In genomic region chr10:60279941-60280301, GRCm38 (mm10) we compare ENCODE assay signal across 8 mouse cellular contexts. TPM values are rescaled to one million over a fixed set of nuclear protein-coding genes. Genes with fewer than 3 reads are reported as not detected.
DNase-seq lines count a peak whose midpoint lies in the region; ATAC-seq lines count a peak whose summit lies in the region.

No protein-coding gene starts in this region.

- H3K9me3 ChIP-seq in heart, embryonic 10.5 days: no peaks in the 10 kb centered on the region
- H3K9me3 ChIP-seq in forebrain, embryonic 14.5 days (replicated peaks; ENCODE audit: control insufficient read depth, low read length): no peaks in the 10 kb centered on the region
- H3K9me3 ChIP-seq in hindbrain, embryonic 14.5 days (ENCODE audit: control insufficient read depth, low read length): no peaks in the 10 kb centered on the region
- H3K9me3 ChIP-seq in neural tube, embryonic 13.5 days: no peaks in the 10 kb centered on the region

- DNase-seq in heart, adult 11 months: peak; percentile 98
- no peak for DNase-seq in heart, embryonic 10.5 days (ENCODE audit: low spot score)
- DNase-seq in MN1 (ENCODE audit: low spot score): peak; percentile 64
- peak; percentile 31 for DNase-seq in forebrain, embryonic 14.5 days (ENCODE audit: low spot score)
- no peak for DNase-seq in hindbrain, embryonic 14.5 days (ENCODE audit: low spot score)
- peak; percentile 53 to 83 for DNase-seq in left cerebral cortex, postnatal 10 days (ENCODE audit: extremely low spot score in 1 of 2, low spot score in 2 of 2)

- peak overlapping the region; percentile 7; the same call in 1 of the 2 replicates for H3K9ac ChIP-seq in forebrain, embryonic 14.5 days (ENCODE audit: low read length)
- H3K9ac ChIP-seq in hindbrain, embryonic 14.5 days: 0 out of 2 replicates have a peak overlapping the region, but pooled peaks have one; percentile 29
- peak overlapping the region; percentile 93; the same call in 1 of the 2 replicates for H3K9ac ChIP-seq in neural tube, embryonic 13.5 days

- no peak overlapping the region for H3K27ac ChIP-seq in heart, embryonic 10.5 days
- H3K27ac ChIP-seq in forebrain, embryonic 14.5 days (ENCODE audit: low read depth, low read length): no peak overlapping the region
- 0 out of 2 replicates have a peak overlapping the region, but pooled peaks have one; percentile 26 for H3K27ac ChIP-seq in hindbrain, embryonic 14.5 days
- no peak overlapping the region; the same call in 1 of the 2 replicates for H3K27ac ChIP-seq in neural tube, embryonic 13.5 days (replicated peaks)

- ATAC-seq in forebrain, embryonic 14.5 days: no peak
- no peak for ATAC-seq in hindbrain, embryonic 14.5 days (ENCODE audit: low FRiP score)
- ATAC-seq in neural tube, embryonic 13.5 days (ENCODE audit: low read depth): no peak
- ATAC-seq in megakaryocyte-erythroid progenitor cell, adult 5-6 weeks (replicated peaks; ENCODE audit: low FRiP score, low TSS enrichment, poor library complexity, severe bottlenecking): no peak

- peaks cover 4% of the 10 kb centered on the region; the same call in 1 of the 2 replicates for H3K36me3 ChIP-seq in heart, embryonic 10.5 days
- no peaks in the 10 kb centered on the region for H3K36me3 ChIP-seq in forebrain, embryonic 14.5 days (ENCODE audit: control insufficient read depth, insufficient read depth, low read length)
- no peaks in the 10 kb centered on the region for H3K36me3 ChIP-seq in hindbrain, embryonic 14.5 days (replicated peaks; ENCODE audit: control insufficient read depth, insufficient read depth)
- H3K36me3 ChIP-seq in neural tube, embryonic 13.5 days: peaks cover 3% of the 10 kb centered on the region; the same call in 1 of the 2 replicates

- no peaks in the 10 kb centered on the region for H3K27me3 ChIP-seq in heart, embryonic 10.5 days (ENCODE audit: insufficient read depth, poor library complexity, severe bottlenecking)
- no peaks in the 10 kb centered on the region for H3K27me3 ChIP-seq in forebrain, embryonic 14.5 days (replicated peaks; ENCODE audit: control insufficient read depth, insufficient read depth, low read length)
- H3K27me3 ChIP-seq in hindbrain, embryonic 14.5 days (ENCODE audit: control insufficient read depth, insufficient read depth, low read length): no peaks in the 10 kb centered on the region
- no peaks in the 10 kb centered on the region for H3K27me3 ChIP-seq in neural tube, embryonic 13.5 days

- H3K4me2 ChIP-seq in forebrain, embryonic 14.5 days (ENCODE audit: low read length): peak overlapping the region; percentile 77
- peak overlapping the region; percentile 77 for H3K4me2 ChIP-seq in hindbrain, embryonic 14.5 days (replicated peaks)
- peak overlapping the region; percentile 84 for H3K4me2 ChIP-seq in neural tube, embryonic 13.5 days

- 88% methylated on average over 9 of the region's 9 CpGs for WGBS in heart, embryonic 10.5 days
- WGBS in forebrain, embryonic 14.5 days: 72% methylated on average over 9 of the region's 9 CpGs
- 82% methylated on average over 9 of the region's 9 CpGs for WGBS in hindbrain, embryonic 14.5 days
- 78% methylated on average over 9 of the region's 9 CpGs for WGBS in neural tube, embryonic 13.5 days

- H3K4me1 ChIP-seq in heart, embryonic 10.5 days: peaks cover 52% of the 10 kb centered on the region
- H3K4me1 ChIP-seq in forebrain, embryonic 14.5 days (ENCODE audit: control insufficient read depth, insufficient read depth, low read length): peaks cover 49% of the 10 kb centered on the region
- H3K4me1 ChIP-seq in hindbrain, embryonic 14.5 days (replicated peaks; ENCODE audit: control insufficient read depth, insufficient read depth, low read length): peaks cover 65% of the 10 kb centered on the region
- H3K4me1 ChIP-seq in neural tube, embryonic 13.5 days (replicated peaks): peaks cover 73% of the 10 kb centered on the region

- intact Hi-C loops in left cerebral cortex, postnatal 10 days (cut with DNase I): no loop called here

- H3K4me3 ChIP-seq in heart, embryonic 10.5 days: no peak overlapping the region
- H3K4me3 ChIP-seq in forebrain, embryonic 14.5 days (ENCODE audit: low read depth, low read length): no peak overlapping the region
- no peak overlapping the region for H3K4me3 ChIP-seq in hindbrain, embryonic 14.5 days (replicated peaks; ENCODE audit: low read length)
- H3K4me3 ChIP-seq in neural tube, embryonic 13.5 days: peak overlapping the region; percentile 84

RNA-seq across cellular contexts. Expression of gene Psap, which starts 2.5 kb away (rescaled TPM):
- 74.3 and 75.2 TPM in 2 replicates for polyA plus RNA-seq in heart, embryonic 10.5 days (2016; fragmentation: Nextera tagmentation; extraction: Ambion mirVana)
- polyA plus RNA-seq in forebrain, embryonic 14.5 days (2014; fragmentation: Nextera tagmentation; extraction: Ambion mirVana): 164 and 170 TPM in 2 replicates
- 147 and 180 TPM in 2 replicates for polyA plus RNA-seq in hindbrain, embryonic 14.5 days (2014; fragmentation: Nextera tagmentation; extraction: Ambion mirVana)
- total RNA-seq in left cerebral cortex, postnatal 10 days (2021): 1,000 to 10,000 TPM; 1,196 to 1,248 TPM
- 136 and 140 TPM in 2 replicates for polyA plus RNA-seq in neural tube, embryonic 13.5 days (2015; fragmentation: Nextera tagmentation; extraction: Ambion mirVana)
- total RNA-seq in megakaryocyte-erythroid progenitor cell, adult 5-6 weeks (2014; fragmentation: Nextera tagmentation): 82.8 and 89.3 TPM in 2 replicates
- 84.3 and 86.1 TPM in 2 replicates for total RNA-seq in megakaryocyte-erythroid progenitor cell, adult 5-6 weeks (2017)

Comparison
In these comparisons a context has a peak if more than half of its experiments do, and no peak if none do; other contexts are left out.
1. DNase-seq: peak in heart, adult 11 months (single experiment), MN1 (single experiment), forebrain, embryonic 14.5 days (single experiment) and left cerebral cortex, postnatal 10 days (2 of 2); none in heart, embryonic 10.5 days (single experiment) and hindbrain, embryonic 14.5 days (single experiment).
2. H3K9ac ChIP-seq: peak in every context shown above with its lines; median percentile 93 in neural tube, embryonic 13.5 days; 29 in hindbrain, embryonic 14.5 days; 7 in forebrain, embryonic 14.5 days.
3. Peak in every context shown above with its lines, with median percentiles within 50 percentile points of each other: H3K4me2 ChIP-seq.